Mouse (Mus musculus) adrenal gland, adult (tissue): Measurements from ENCODE around the gene Mrpl23.

Experiments
- DNase-seq, 2 experiments: peaks; one replicate each; pipeline ENCODE4 v3.0.0; 2022 to 2023; ENCODE audit warnings: low spot score in 1 of 2; ENCODE audit not compliant: inconsistent age in 2 of 2

Mrpl23 gene

GRCm38 (mm10) chr7:142572343-142572742 lies 39.9 kb downstream of the Mrpl23 start:
- no peak for DNase-seq

- no peak for DNase-seq
Observed at GRCm38 (mm10) chr7:142572992-142573391, 40.5 kb downstream of the Mrpl23 start.

GRCm38 (mm10) chr7:142574155-142574660 lies 41.7 kb downstream of the Mrpl23 start:
- DNase-seq = no peak

- no peak for DNase-seq
Observed at GRCm38 (mm10) chr7:142574826-142575351, 42.4 kb downstream of the Mrpl23 start.

GRCm38 (mm10) chr7:142575491-142575890 lies 43.0 kb downstream of the Mrpl23 start:
- DNase-seq = no peak

- DNase-seq = no peak
Observed at GRCm38 (mm10) chr7:142575971-142576370, 43.5 kb downstream of the Mrpl23 start.

GRCm38 (mm10) chr7:142576472-142577326 lies 44.2 kb downstream of the Mrpl23 start:
- no peak for DNase-seq

- no peak for DNase-seq
Observed at GRCm38 (mm10) chr7:142577806-142578423, 45.4 kb downstream of the Mrpl23 start.

- no peak for DNase-seq
Observed at GRCm38 (mm10) chr7:142579069-142579468, 46.6 kb downstream of the Mrpl23 start.

GRCm38 (mm10) chr7:142580121-142580879 lies 47.8 kb downstream of the Mrpl23 start:
- DNase-seq = peak; percentile 39 to 81

GRCm38 (mm10) chr7:142581186-142581585 lies 48.7 kb downstream of the Mrpl23 start:
- DNase-seq = no peak

GRCm38 (mm10) chr7:142581656-142582228 lies 49.3 kb downstream of the Mrpl23 start:
- DNase-seq = peak; percentile 20 to 68

GRCm38 (mm10) chr7:142584882-142585281 lies 52.4 kb downstream of the Mrpl23 start:
- no peak for DNase-seq

GRCm38 (mm10) chr7:142585890-142586289 lies 53.4 kb downstream of the Mrpl23 start:
- DNase-seq = no peak

GRCm38 (mm10) chr7:142588282-142588941 lies 55.9 kb downstream of the Mrpl23 start:
- DNase-seq = no peak
